Mouse (Mus musculus): Measurements from ENCODE around the gene Tmem86a. TPM values are rescaled to one million over a fixed set of nuclear protein-coding genes. Genes with fewer than 3 reads are reported as not detected.

Gene Tmem86a
- polyA plus RNA-seq, 1 experiment from 2014 or later = 11.3 TPM

DNA sequence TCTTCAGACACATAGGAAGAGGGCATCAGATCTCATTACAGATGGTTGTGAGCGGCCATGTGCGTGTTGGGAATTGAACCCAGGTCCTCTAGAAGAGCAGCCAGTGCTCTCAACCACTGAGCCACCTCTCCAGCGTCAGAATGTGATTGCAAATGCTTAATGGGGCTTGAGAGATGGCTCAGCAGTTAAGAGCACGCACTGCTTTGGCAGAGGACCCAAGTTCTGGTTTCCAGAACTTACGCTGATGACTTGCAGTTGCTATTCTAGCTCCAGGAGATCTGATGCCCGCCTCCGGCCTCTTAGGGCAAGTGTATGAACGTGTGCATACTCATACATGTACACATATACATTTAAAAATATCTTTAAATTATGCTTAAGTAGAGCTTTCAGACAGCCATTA, 15.0 kb upstream of the Tmem86a start:
- no peak overlapping the region for H3K27ac ChIP-seq (replicated peaks)
- H3K4me3 ChIP-seq = no peak overlapping the region
- no peaks in the 10 kb centered on the region for H3K4me1 ChIP-seq
- H3K9me3 ChIP-seq = no peaks in the 10 kb centered on the region
- no peaks in the 10 kb centered on the region for H3K27me3 ChIP-seq (replicated peaks; ENCODE audit: low read depth, poor library complexity, severe bottlenecking)
- H3K36me3 ChIP-seq (replicated peaks) = no peaks in the 10 kb centered on the region
- WGBS = 82% methylated on average over 8 of the region's 8 CpGs
- DNase-seq (ENCODE audit: low spot score) = no peak

DNA sequence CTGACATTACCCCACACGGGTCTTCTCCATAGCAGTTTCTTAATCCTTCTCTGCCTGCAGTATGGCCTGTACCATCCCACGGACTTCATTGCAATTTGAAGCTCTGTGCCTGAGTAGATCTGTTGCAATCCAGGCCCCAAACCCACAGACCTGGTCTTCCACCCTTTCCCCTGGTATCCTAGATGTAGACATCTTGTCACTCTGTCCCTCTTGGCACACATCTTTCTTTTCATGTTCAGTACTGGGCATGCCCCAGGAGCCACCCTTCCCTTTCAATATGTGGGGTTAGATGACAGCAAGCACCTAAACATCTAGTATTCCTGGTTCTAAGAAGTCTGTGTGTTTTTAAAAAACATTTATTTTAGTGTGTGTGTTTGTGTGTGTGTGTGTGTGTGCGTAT, 8.7 kb upstream of the Tmem86a start:
- Histone ChIP-seq H3K27me3 (replicated peaks; ENCODE audit: low read depth, poor library complexity, severe bottlenecking) (no peaks in the 10 kb centered on the region), H3K4me1 (peaks cover 16% of the 10 kb centered on the region), H3K27ac (replicated peaks) (no peak overlapping the region), H3K36me3 (replicated peaks) (no peaks in the 10 kb centered on the region), H3K4me3 (no peak overlapping the region), H3K9me3 (no peaks in the 10 kb centered on the region)
- 86% methylated on average over 3 of the region's 3 CpGs for WGBS
- DNase-seq (ENCODE audit: low spot score) = no peak

DNA sequence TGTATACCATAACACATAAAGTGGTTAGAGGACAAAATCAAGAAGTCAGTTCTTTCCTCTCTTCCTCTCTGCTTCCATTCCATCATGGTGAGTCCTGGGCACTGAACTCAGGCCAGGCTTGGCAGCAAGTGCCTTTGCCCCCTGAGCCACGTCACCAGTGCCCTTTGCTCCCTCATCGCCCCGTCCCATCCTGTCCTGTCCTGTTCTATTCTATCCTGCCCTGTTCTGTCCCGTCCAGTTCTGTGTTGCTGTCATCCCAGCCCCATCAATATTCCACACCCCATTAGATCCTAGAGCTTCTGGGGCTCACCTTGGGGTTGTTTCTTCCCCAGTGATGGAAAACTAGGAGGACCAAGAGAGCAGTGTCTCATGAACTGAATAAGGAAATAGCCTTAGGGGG, 8.3 kb upstream of the Tmem86a start:
- no peak overlapping the region for H3K4me3 ChIP-seq
- DNase-seq (ENCODE audit: low spot score) = no peak
- no peaks in the 10 kb centered on the region for H3K27me3 ChIP-seq (replicated peaks; ENCODE audit: low read depth, poor library complexity, severe bottlenecking)
- peaks cover 16% of the 10 kb centered on the region for H3K4me1 ChIP-seq
- 80% methylated on average over 4 of the region's 4 CpGs for WGBS
- H3K36me3 ChIP-seq (replicated peaks) = no peaks in the 10 kb centered on the region
- H3K27ac ChIP-seq (replicated peaks) = 0 out of 2 replicates have a peak overlapping the region, but pooled peaks have one; percentile 1
- H3K9me3 ChIP-seq = no peaks in the 10 kb centered on the region

DNA sequence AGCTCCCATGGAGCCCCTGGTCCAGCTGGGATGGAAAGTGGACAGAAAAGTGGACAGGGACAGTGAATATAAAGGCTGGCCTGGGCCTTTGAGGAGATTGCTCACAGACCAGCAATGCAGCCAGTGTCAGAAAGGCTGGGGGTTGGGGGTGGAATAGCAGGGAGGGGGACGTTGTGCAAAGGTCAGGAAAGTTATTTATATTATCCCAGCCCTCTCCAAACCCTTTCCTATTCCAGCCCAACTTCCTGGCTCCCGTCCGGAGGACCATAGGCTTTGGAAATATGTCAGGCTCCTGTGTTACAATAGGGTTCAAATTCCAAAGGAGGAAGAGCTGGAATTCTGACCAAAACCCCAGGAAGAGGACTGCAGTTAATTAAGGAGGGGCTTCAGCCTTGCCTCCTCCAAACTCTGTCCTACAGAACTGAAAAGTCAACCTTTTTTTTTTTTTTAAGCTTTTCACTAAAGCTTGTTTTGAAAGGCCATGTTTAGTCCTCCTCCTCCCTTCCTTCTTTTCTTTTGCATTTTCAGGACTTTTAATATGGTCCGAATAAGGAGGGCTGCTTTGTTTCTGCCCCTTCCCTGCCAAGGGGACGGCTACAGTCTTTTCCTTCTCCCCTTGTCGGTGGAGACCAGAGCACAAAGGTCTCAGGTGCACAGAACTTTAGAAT, 7.4 kb upstream of the Tmem86a start:
- no peaks in the 10 kb centered on the region for H3K36me3 ChIP-seq (replicated peaks)
- 43% methylated on average over 6 of the region's 6 CpGs for WGBS
- peaks cover 16% of the 10 kb centered on the region for H3K4me1 ChIP-seq
- peak overlapping the region; percentile 1; the same call in 1 of the 2 replicates for H3K27ac ChIP-seq (replicated peaks)
- no peaks in the 10 kb centered on the region for H3K9me3 ChIP-seq
- no peak overlapping the region for H3K4me3 ChIP-seq
- DNase-seq (ENCODE audit: low spot score) = peak; percentile 18
- no peaks in the 10 kb centered on the region for H3K27me3 ChIP-seq (replicated peaks; ENCODE audit: low read depth, poor library complexity, severe bottlenecking)

DNA sequence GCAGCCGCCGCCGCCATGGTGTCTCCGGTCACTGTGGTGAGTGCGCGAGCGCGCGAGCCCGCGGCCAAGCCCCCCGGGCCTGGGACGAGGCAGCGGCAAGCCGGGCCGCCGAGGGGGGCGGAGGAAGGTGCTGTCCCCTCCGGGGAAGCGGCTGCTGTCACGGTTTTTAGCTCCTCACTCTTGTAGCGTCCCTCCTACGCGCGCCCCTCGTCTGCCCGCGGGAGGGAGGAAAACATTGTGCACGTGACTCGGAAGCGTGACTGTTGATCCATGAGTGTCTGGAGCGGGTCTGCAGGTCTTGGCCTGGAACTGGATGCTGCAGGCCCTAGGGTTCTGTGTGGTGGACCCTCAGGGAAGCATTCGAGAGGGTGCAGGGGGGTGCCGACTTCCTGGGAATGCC, 365 bp downstream of the Tmem86a start:
- DNase-seq (ENCODE audit: low spot score) = no peak
- H3K4me3 ChIP-seq = peak overlapping the region; percentile 93

DNA sequence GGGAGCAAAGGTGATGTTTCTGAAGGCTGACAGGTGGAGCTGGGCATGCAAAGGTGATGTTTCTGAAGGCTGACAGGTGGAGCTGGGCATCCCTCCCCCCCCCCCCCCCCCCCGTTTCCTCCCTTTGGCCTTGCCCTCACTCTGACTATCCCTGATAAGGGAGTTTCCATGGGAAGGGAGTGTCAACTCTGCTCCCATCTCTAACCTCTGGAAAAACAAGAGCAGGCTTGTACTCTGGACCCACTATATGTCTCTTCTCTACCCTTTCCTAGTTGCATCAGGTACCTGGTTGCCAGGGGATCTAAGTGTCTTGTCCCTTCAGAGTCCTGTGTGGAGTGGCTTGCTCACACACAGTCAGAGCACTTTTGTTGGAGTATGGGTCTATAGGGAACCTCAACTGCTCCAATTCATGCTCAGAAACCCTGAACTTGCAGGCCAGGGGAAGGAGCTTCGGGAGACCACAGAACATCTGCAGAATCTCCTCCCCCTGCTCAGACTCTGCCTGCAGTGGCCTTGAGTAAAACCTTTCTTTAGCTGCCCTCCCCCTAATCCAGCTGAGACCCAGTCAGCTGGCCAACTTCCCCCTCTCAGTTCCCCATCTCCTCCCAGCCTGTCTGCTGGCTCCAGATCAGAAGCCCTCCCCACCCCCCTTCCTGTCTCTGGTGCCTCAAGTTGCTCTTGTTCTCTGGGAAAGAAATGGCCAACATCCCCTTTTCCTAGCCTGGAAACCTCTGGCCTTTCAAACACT, 1.2 kb downstream of the Tmem86a start:
- Histone ChIP-seq H3K27me3 (replicated peaks; ENCODE audit: low read depth, poor library complexity, severe bottlenecking) (peaks cover 9% of the 10 kb centered on the region; the same call in 1 of the 2 replicates), H3K4me3 (peak overlapping the region; percentile 93), H3K4me1 (peaks cover 22% of the 10 kb centered on the region), H3K9me3 (no peaks in the 10 kb centered on the region), H3K36me3 (replicated peaks) (peaks cover 16% of the 10 kb centered on the region), H3K27ac (replicated peaks) (0 out of 2 replicates have a peak overlapping the region, but pooled peaks have one; percentile 14)
- peak; percentile 28 for DNase-seq (ENCODE audit: low spot score)
- WGBS = 9% methylated on average over 2 of the region's 2 CpGs

More for the DNA sequence above, 365 bp downstream of the Tmem86a start:
- Histone ChIP-seq H3K9me3 (no peaks in the 10 kb centered on the region), H3K27me3 (replicated peaks; ENCODE audit: low read depth, poor library complexity, severe bottlenecking) (peaks cover 9% of the 10 kb centered on the region; the same call in 1 of the 2 replicates), H3K27ac (replicated peaks) (peak overlapping the region; percentile 96), H3K4me1 (peaks cover 22% of the 10 kb centered on the region), H3K36me3 (replicated peaks) (peaks cover 16% of the 10 kb centered on the region)
- WGBS = under 1% methylated on average over 34 of the region's 34 CpGs

DNA sequence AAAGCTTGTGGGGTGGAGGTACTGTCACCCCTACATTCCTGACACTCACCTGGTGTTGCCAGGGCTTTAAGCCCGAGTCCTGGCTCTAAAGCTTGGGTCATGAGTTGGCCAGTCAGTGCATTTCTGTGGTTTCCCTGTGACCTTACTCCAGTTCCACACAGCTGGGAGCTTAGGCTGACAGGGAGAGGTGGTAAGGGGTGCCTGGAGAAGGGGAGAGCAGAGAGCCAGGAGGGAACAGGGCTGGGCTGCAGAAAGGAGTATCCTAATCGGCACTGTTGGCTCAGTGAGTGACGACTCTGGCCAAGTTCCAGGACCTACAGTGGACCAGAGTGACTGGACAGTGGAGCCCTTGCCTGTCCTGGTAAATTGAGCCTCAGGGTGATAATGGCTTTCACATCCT, 1.9 kb downstream of the Tmem86a start:
- DNase-seq (ENCODE audit: low spot score) = no peak
- no peaks in the 10 kb centered on the region for H3K9me3 ChIP-seq
- H3K4me3 ChIP-seq = peak overlapping the region; percentile 93; the same call in 1 of the 2 replicates
- H3K36me3 ChIP-seq (replicated peaks) = peaks cover 16% of the 10 kb centered on the region
- H3K4me1 ChIP-seq = peaks cover 22% of the 10 kb centered on the region
- H3K27me3 ChIP-seq (replicated peaks; ENCODE audit: low read depth, poor library complexity, severe bottlenecking) = peaks cover 9% of the 10 kb centered on the region; the same call in 1 of the 2 replicates
- 36% methylated on average over 3 of the region's 3 CpGs for WGBS
- 0 out of 2 replicates have a peak overlapping the region, but pooled peaks have one; percentile 1 for H3K27ac ChIP-seq (replicated peaks)

DNA sequence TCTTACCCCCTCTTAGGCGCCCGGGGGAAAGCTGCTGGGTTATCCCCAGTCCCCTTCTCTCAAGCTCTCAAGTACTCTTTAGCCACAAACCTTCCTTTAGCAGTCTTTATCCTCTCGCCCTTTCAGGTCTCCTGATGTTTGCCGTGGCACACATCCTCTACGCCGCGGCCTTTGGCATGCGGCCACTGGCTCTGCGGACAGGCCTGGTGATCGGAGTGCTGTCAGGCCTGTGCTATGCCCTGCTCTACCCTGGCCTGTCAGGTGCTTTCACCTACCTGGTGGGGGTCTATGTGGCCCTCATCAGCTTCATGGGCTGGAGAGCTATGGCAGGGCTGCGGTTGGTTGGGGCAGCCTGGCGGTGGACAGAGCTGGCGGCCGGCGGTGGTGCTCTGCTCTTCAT, 2.9 kb downstream of the Tmem86a start:
- peaks cover 16% of the 10 kb centered on the region for H3K36me3 ChIP-seq (replicated peaks)
- 96% methylated on average over 15 of the region's 15 CpGs for WGBS
- no peak for DNase-seq (ENCODE audit: low spot score)
- peaks cover 22% of the 10 kb centered on the region for H3K4me1 ChIP-seq
- no peak overlapping the region for H3K27ac ChIP-seq (replicated peaks)
- H3K4me3 ChIP-seq = no peak overlapping the region
- peaks cover 9% of the 10 kb centered on the region; the same call in 1 of the 2 replicates for H3K27me3 ChIP-seq (replicated peaks; ENCODE audit: low read depth, poor library complexity, severe bottlenecking)
- no peaks in the 10 kb centered on the region for H3K9me3 ChIP-seq

DNA sequence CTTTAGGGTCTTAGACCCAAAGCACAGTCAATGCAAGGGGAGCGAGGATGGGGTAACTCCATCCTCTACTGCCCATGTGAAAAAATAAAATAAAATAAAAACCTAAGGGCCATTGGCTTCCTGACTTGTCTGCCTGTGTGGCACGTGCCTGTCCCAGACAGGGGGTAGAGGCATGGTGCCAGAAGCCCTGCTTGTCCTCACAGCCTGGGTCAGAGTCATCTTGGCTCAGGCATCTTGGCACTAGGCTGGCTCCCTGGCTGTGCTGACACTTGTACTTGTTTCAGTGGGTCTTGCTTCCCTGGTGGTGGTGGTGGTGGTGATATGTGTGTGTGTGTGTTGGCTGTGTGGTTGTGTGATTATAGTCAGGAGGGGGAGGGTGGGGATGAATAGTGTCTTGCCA, 4.3 kb downstream of the Tmem86a start:
- 75% methylated on average over 2 of the region's 2 CpGs for WGBS
- Histone ChIP-seq H3K27ac (replicated peaks) (no peak overlapping the region), H3K4me1 (peaks cover 22% of the 10 kb centered on the region), H3K27me3 (replicated peaks; ENCODE audit: low read depth, poor library complexity, severe bottlenecking) (peaks cover 2% of the 10 kb centered on the region; the same call in 1 of the 2 replicates), H3K4me3 (no peak overlapping the region), H3K36me3 (replicated peaks) (peaks cover 16% of the 10 kb centered on the region), H3K9me3 (no peaks in the 10 kb centered on the region)
- DNase-seq (ENCODE audit: low spot score) = no peak

DNA sequence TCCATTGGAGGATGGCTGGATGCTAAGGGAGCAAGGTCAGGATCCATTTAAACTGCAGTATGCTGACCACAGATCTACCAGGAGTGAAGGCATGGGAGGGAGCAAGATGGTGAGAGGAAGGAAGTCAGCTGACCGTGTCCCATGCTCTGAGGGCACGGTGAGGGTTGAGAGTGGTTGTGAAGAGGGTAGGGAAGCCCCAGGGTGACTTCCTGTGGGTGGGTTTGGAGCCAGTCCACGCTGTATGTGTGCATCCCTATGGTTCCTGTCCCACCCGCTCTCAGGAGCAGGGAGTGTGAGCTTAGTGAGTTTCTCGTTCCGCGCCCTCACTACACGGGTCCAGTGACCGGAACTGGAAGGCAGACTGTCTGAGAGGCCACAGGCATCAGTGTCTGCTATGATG, 5.3 kb downstream of the Tmem86a start:
- Histone ChIP-seq H3K27ac (replicated peaks) (no peak overlapping the region), H3K27me3 (replicated peaks; ENCODE audit: low read depth, poor library complexity, severe bottlenecking) (no peaks in the 10 kb centered on the region), H3K4me1 (peaks cover 19% of the 10 kb centered on the region), H3K9me3 (no peaks in the 10 kb centered on the region), H3K36me3 (replicated peaks) (peaks cover 16% of the 10 kb centered on the region), H3K4me3 (no peak overlapping the region)
- 75% methylated on average over 9 of the region's 9 CpGs for WGBS
- no peak for DNase-seq (ENCODE audit: low spot score)

DNA sequence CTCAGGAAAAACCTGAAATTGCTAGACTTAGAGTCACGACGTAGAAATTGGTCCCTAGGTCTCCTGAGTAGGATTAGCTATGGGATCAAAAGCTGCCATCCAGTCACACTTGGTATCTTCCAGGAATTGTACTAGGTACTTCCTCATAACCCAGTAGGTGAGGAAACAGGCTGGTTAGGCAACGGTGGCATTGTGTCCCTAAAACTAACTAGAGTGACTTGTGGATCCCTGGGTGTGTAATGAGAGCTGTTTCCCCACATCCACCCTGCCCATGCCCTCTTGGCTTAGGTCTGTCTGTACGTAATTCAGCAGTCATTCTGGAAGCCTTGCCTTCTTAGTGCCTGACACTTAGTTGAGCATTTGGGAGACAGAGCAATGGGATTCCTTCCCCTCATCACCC, 5.9 kb downstream of the Tmem86a start:
- Histone ChIP-seq H3K4me3 (no peak overlapping the region), H3K9me3 (no peaks in the 10 kb centered on the region), H3K27me3 (replicated peaks; ENCODE audit: low read depth, poor library complexity, severe bottlenecking) (no peaks in the 10 kb centered on the region), H3K4me1 (peaks cover 14% of the 10 kb centered on the region), H3K27ac (replicated peaks) (no peak overlapping the region), H3K36me3 (replicated peaks) (peaks cover 16% of the 10 kb centered on the region)
- 84% methylated on average over 4 of the region's 4 CpGs for WGBS
- DNase-seq (ENCODE audit: low spot score) = no peak

DNA sequence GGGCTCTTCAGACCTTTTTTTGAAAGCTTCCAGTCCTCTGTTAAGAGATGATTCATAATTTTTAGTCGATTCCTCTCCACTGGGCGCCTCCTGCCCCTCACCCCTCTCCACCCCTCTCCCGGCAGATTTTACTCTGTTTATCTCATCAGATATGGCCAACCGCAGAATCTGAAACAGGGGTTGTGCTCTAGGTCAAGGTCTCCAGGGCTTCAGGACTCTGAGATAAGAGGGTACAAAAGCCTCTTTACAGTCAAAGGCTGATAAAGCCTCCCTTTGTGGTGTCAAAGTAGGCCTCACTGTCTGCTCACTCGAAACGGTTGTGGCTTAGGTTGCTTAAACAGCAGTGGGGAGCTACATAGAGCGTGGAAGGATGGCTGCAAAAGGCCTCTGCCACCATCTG, 8.9 kb downstream of the Tmem86a start:
- no peaks in the 10 kb centered on the region for H3K9me3 ChIP-seq
- H3K27ac ChIP-seq (replicated peaks) = no peak overlapping the region
- no peaks in the 10 kb centered on the region for H3K27me3 ChIP-seq (replicated peaks; ENCODE audit: low read depth, poor library complexity, severe bottlenecking)
- H3K4me1 ChIP-seq = no peaks in the 10 kb centered on the region
- peaks cover under 1% of the 10 kb centered on the region; the same call in 1 of the 2 replicates for H3K36me3 ChIP-seq (replicated peaks)
- WGBS = 85% methylated on average over 7 of the region's 7 CpGs
- no peak overlapping the region for H3K4me3 ChIP-seq
- DNase-seq (ENCODE audit: low spot score) = no peak

DNA sequence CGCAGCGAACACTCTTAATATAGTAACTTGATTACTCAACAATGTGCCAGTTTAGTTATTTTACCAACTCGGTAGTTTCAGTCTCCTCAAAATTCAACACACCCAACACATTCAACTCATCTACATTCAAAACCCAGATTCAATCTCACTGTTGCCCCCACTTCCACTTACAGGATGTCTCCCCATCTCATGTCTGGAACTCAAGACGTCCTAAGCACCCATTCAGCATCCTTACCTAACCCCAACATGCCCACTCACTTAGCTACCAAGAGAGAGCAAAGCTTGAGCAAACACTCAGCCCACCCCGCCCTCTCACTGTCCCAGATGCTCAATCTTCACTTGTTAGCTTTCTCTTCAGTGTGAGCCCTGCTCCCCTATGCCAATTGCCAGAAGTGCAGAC, 11.2 kb downstream of the Tmem86a start:
- DNase-seq (ENCODE audit: low spot score) = no peak
- Histone ChIP-seq H3K27me3 (replicated peaks; ENCODE audit: low read depth, poor library complexity, severe bottlenecking) (no peaks in the 10 kb centered on the region), H3K9me3 (no peaks in the 10 kb centered on the region), H3K27ac (replicated peaks) (no peak overlapping the region), H3K4me3 (no peak overlapping the region), H3K36me3 (replicated peaks) (no peaks in the 10 kb centered on the region), H3K4me1 (no peaks in the 10 kb centered on the region)
- 84% methylated on average over 5 of the region's 5 CpGs for WGBS
